Mouse (Mus musculus) stomach, postnatal 0 days (tissue): ENCODE measurements at regions not wholly inside any gene's neighbourhood (a gene's known extent, or its start where the extent isn't known, plus 50 kb on each side); places are given as distances from the start of the nearest gene placed in this dataset.
"Not testable (repeated sequence)": the region's sequence is repeated elsewhere in the genome, so short reads cannot be mapped to it uniquely, and the experiment has no call there.

Experiments used
- ATAC-seq: fragments of 200-750 bp; cut with Nextera tagmentation; 2 replicates; pipeline ENCODE4 v1.8.0; 2017; ENCODE audit not compliant: low FRiP score, low TSS enrichment
- DNase-seq: peaks from one replicate; pipeline ENCODE4 v3.0.0-alpha.2; 2016; ENCODE audit warnings: low spot score
- H3K27ac ChIP-seq: fragments of 300-500 bp; sonication (generic); replicated peaks from 2 replicates; pipeline ENCODE4 v1.5.1; 2014; ENCODE audit warnings: mild to moderate bottlenecking, control low read depth
- H3K27me3 ChIP-seq: fragments of 300-500 bp; sonication (generic); 2 replicates; pipeline ENCODE4 v1.6.1; 2014; ENCODE audit warnings: low read length; ENCODE audit not compliant: control insufficient read depth, insufficient read depth
- H3K36me3 ChIP-seq: fragments of 300-500 bp; sonication (generic); 2 replicates; pipeline ENCODE4 v1.6.1; 2014; ENCODE audit warnings: low read length, mixed read lengths; ENCODE audit not compliant: control insufficient read depth, insufficient read depth
- H3K4me1 ChIP-seq: fragments of 300-500 bp; sonication (generic); replicated peaks from 2 replicates; pipeline ENCODE4 v1.6.1; 2014; ENCODE audit warnings: antibody characterized with exemption; ENCODE audit not compliant: control insufficient read depth, insufficient read depth
- H3K4me2 ChIP-seq: fragments of 300-500 bp; sonication (generic); replicated peaks from 2 replicates; pipeline ENCODE4 v1.6.1; 2014; ENCODE audit warnings: low read depth, mild to moderate bottlenecking, control low read depth, moderate library complexity
- H3K4me3 ChIP-seq: fragments of 300-500 bp; sonication (generic); 2 replicates; pipeline ENCODE4 v1.5.1; 2014; ENCODE audit warnings: low read depth, low read length, control low read depth
- H3K9ac ChIP-seq: fragments of 300-500 bp; sonication (generic); 2 replicates; pipeline ENCODE4 v1.6.1; 2014; ENCODE audit warnings: mild to moderate bottlenecking, low read length, control low read depth, mixed read lengths
- H3K9me3 ChIP-seq: fragments of 300-500 bp; sonication (generic); 2 replicates; pipeline ENCODE4 v1.6.1; 2016; ENCODE audit warnings: low read length; ENCODE audit not compliant: control insufficient read depth
- CTCF ChIP-seq: IDR thresholded peaks from 2 replicates; pipeline ENCODE4 v1.5.1; 2016; ENCODE audit warnings: antibody characterized with exemption, low read depth, mild to moderate bottlenecking, moderate library complexity
- EP300 ChIP-seq: optimal IDR thresholded peaks from 2 replicates; pipeline ENCODE3; 2016; ENCODE audit warnings: antibody characterized with exemption
- WGBS: fragments of 180-500 bp; shearing (Covaris S2); extraction: QIAGEN DNeasy Blood & Tissue Kit; methylation state at CpG from one replicate; pipeline ENCODE4 v1.1.7; 2014; 5-methylcytosine and 5-hydroxymethylcytosine counted together

- 70% methylated on average over 2 of the region's 2 CpGs for WGBS
- H3K36me3 ChIP-seq, result no peaks in the 10 kb centered on the region
These were observed 90.5 kb upstream of the Vav3 start for GRCm38 (mm10) chr3:109249989-109250388.

GRCm38 (mm10) chr3:109251716-109252115 lies 88.7 kb upstream of the Vav3 start:
- DNase-seq, result no peak
- H3K9me3 ChIP-seq, result no peaks in the 10 kb centered on the region
- H3K27ac ChIP-seq, result no peak overlapping the region
- H3K4me3 ChIP-seq, result no peak overlapping the region
- ATAC-seq, result peak; percentile 35; the same call in 1 of the 2 replicates
- TF ChIP-seq EP300 (no peak), CTCF (no peak)
- no peaks in the 10 kb centered on the region for H3K27me3 ChIP-seq
- no peaks in the 10 kb centered on the region for H3K4me1 ChIP-seq
- no peak overlapping the region for H3K4me2 ChIP-seq
- 59% methylated on average over 1 of the region's 1 CpGs for WGBS
- no peak overlapping the region for H3K9ac ChIP-seq
- no peaks in the 10 kb centered on the region for H3K36me3 ChIP-seq

More at GRCm38 (mm10) chr3:109249989-109250388, 90.5 kb upstream of the Vav3 start:
- Histone ChIP-seq H3K27me3 (no peaks in the 10 kb centered on the region), H3K9ac (no peak overlapping the region), H3K9me3 (no peaks in the 10 kb centered on the region), H3K27ac (no peak overlapping the region), H3K4me3 (no peak overlapping the region), H3K4me2 (no peak overlapping the region), H3K4me1 (no peaks in the 10 kb centered on the region)
- DNase-seq (no peak), ATAC-seq (no peak)
- TF ChIP-seq CTCF, result no peak
- no peak for TF ChIP-seq EP300

GRCm38 (mm10) chr3:109254001-109254630 lies 86.3 kb upstream of the Vav3 start:
- ATAC-seq (no peak), DNase-seq (no peak)
- H3K9me3 ChIP-seq, result no peaks in the 10 kb centered on the region
- no peaks in the 10 kb centered on the region for H3K4me1 ChIP-seq
- no peak overlapping the region for H3K4me3 ChIP-seq
- TF ChIP-seq EP300 (no peak), CTCF (no peak)
- H3K27me3 ChIP-seq, result no peaks in the 10 kb centered on the region
- H3K27ac ChIP-seq, result no peak overlapping the region
- H3K9ac ChIP-seq, result no peak overlapping the region
- WGBS, result 73% methylated on average over 9 of the region's 9 CpGs
- no peaks in the 10 kb centered on the region for H3K36me3 ChIP-seq
- no peak overlapping the region for H3K4me2 ChIP-seq

- no peak for ATAC-seq
- H3K36me3 ChIP-seq, result no peaks in the 10 kb centered on the region
- H3K4me2 ChIP-seq, result no peak overlapping the region
- H3K27ac ChIP-seq, result no peak overlapping the region
- no peaks in the 10 kb centered on the region for H3K4me1 ChIP-seq
- no peak overlapping the region for H3K9ac ChIP-seq
- WGBS, result 70% methylated on average over 5 of the region's 5 CpGs
- no peak overlapping the region for H3K4me3 ChIP-seq
- no peaks in the 10 kb centered on the region for H3K27me3 ChIP-seq
- no peaks in the 10 kb centered on the region for H3K9me3 ChIP-seq
- TF ChIP-seq CTCF, result no peak
- no peak for TF ChIP-seq EP300
- no peak for DNase-seq
These were observed 85.5 kb upstream of the Vav3 start for GRCm38 (mm10) chr3:109254957-109255356.

- TF ChIP-seq CTCF, result no peak
- no peak for TF ChIP-seq EP300
- H3K4me1 ChIP-seq, result no peaks in the 10 kb centered on the region
- H3K27ac ChIP-seq, result no peak overlapping the region
- H3K4me2 ChIP-seq, result no peak overlapping the region
- ATAC-seq, result no peak
- no peak for DNase-seq
- no peaks in the 10 kb centered on the region for H3K27me3 ChIP-seq
- no peak overlapping the region for H3K4me3 ChIP-seq
- no peaks in the 10 kb centered on the region for H3K9me3 ChIP-seq
- no peak overlapping the region for H3K9ac ChIP-seq
- 58% methylated on average over 5 of the region's 5 CpGs for WGBS
- no peaks in the 10 kb centered on the region for H3K36me3 ChIP-seq
These were observed 83.7 kb upstream of the Vav3 start for GRCm38 (mm10) chr3:109256723-109257122.

GRCm38 (mm10) chr3:109266947-109267346 lies 73.5 kb upstream of the Vav3 start:
- not testable (repeated sequence) for H3K4me3 ChIP-seq, H3K27ac ChIP-seq, H3K27me3 ChIP-seq, H3K9me3 ChIP-seq, ATAC-seq, DNase-seq, H3K4me1 ChIP-seq, H3K4me2 ChIP-seq, H3K36me3 ChIP-seq, H3K9ac ChIP-seq
- WGBS, result 57% methylated on average over 7 of the region's 8 CpGs
